Mouse (Mus musculus) myocyte (in vitro differentiated cells): ENCODE results near the gene Rere.

Source experiments
- E2F4 ChIP-seq: IDR thresholded peaks from one replicate; pipeline ENCODE4 v1.6.1; 2011; ENCODE audit warnings: mild to moderate bottlenecking, control low read depth, moderate library complexity; ENCODE audit not compliant: insufficient read depth
- POLR2A ChIP-seq: IDR thresholded peaks from one replicate; pipeline ENCODE4 v1.6.1; 2011; ENCODE audit warnings: low read depth, mild to moderate bottlenecking, control low read depth, moderate library complexity; ENCODE audit not compliant: insufficient read length
- POLR2AphosphoS2 ChIP-seq: IDR thresholded peaks from one replicate; pipeline ENCODE4 v1.6.1; 2011; ENCODE audit warnings: low read depth, control low read depth; ENCODE audit not compliant: insufficient read length
- REST ChIP-seq: IDR thresholded peaks from one replicate; pipeline ENCODE4 v1.6.1; 2011; ENCODE audit warnings: mild to moderate bottlenecking, control low read depth, moderate library complexity; ENCODE audit not compliant: insufficient read depth, insufficient read length
- SRF ChIP-seq: IDR thresholded peaks from one replicate; pipeline ENCODE4 v1.6.1; 2011; ENCODE audit warnings: low read depth; ENCODE audit not compliant: control insufficient read depth, insufficient read length
- USF1 ChIP-seq: IDR thresholded peaks from one replicate; pipeline ENCODE4 v1.6.1; 2011; ENCODE audit warnings: low read depth, mild to moderate bottlenecking, control low read depth, moderate library complexity

DNA sequence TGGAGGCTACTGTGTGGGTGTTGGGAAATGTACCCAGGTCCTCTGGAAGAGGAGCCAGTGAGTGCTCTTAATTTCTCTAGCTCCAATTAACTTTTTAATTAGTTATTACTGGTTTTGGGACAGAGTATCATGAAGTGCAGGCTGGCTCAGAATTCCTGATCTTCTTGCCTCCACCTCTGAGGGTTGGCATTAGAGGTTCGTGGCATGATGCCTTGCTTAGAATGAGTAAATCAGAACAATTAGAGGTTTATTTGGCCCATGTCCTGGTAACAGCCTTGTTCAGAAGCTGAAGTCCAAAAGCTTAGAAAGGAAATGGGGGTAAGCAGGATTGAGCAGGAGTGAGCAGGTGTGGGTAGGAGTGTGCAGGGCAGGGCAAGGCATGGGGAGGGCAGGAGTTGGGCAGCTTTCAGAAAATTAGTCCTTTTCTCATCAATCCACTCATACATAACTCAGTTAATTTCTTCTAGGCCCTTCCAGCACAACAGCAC lies 94.0 kb downstream of the Rere start:
- TF ChIP-seq POLR2A = no peak
- no peak for TF ChIP-seq USF1
- TF ChIP-seq POLR2AphosphoS2 = no peak
- no peak for TF ChIP-seq SRF
- TF ChIP-seq REST = no peak
- TF ChIP-seq E2F4 = no peak
